Mouse (Mus musculus): ENCODE measurements around the gene Plekha7.

DNA sequence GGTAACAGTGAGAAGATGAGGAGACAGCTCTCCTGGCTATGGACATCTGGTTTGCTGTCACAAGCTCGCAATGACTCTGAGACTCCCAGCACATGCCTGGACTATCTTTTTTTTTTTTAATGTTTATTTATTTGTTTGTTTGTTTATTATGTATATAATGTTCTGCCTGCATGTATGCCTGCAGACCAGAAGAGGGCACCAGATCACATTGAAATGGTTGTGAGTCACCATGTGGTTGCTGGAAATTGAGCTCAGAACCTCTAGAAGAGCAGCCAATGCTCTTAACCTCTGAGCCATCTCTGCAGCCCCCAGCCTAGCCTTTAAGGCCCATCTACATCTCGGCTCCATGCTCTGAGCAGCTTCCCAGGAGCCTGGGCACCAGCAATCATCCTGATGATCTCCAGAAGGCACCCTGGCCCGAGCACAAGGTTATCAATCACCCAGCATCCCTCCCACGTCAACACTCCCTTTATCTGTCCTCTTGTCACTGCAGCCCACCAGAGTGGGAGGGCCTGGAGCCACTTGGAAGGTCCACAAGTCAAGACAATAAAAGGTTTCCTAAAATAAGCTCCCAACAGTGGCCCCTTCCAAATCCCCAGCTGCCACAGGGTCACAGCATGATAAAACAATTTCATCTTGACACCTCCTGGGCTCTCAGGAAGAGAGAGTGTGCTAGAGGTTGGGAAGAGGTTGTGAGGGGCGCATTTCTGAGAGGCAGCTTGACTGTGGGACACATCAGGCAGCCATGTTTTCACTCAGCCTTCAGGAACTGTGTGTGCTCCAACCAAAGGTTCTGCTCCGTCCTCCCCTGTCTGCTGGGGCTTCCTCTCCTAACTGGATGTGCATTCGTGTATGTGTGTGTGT lies 63.6 kb downstream of the Plekha7 start:
- TF ChIP-seq POLR2A (IDR thresholded peaks at IDR 0.05; ENCODE audit: low read depth, low read length) (no peak), CTCF (IDR thresholded peaks at IDR 0.05; ENCODE audit: extremely low read depth, insufficient read depth, insufficient read length, insufficient replicate concordance) (no peak)
